Mouse (Mus musculus): ENCODE results near the gene Dand5.

Dand5 gene

DNA sequence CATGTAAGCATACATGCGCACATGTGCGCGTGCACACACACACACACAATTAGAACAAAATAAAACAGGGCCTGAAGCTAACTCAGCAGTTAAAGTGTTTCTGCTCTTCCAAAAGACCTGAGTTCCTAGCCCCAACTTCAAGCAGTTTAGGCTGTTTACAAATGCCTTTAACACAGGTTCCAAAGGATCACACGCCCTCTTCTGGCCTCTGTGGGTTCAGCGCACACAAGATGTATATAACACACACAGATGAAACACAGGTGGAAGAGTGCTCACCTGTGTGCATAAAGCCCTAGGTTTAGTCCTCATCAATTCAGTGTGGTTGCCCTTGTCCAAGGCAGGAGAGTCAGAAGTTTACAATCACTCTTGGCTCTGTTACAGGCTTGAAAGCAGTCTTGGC, 16.6 kb downstream of the Dand5 start:
- in situ Hi-C loops (cut with MseI, MboI), result no loop called here

DNA sequence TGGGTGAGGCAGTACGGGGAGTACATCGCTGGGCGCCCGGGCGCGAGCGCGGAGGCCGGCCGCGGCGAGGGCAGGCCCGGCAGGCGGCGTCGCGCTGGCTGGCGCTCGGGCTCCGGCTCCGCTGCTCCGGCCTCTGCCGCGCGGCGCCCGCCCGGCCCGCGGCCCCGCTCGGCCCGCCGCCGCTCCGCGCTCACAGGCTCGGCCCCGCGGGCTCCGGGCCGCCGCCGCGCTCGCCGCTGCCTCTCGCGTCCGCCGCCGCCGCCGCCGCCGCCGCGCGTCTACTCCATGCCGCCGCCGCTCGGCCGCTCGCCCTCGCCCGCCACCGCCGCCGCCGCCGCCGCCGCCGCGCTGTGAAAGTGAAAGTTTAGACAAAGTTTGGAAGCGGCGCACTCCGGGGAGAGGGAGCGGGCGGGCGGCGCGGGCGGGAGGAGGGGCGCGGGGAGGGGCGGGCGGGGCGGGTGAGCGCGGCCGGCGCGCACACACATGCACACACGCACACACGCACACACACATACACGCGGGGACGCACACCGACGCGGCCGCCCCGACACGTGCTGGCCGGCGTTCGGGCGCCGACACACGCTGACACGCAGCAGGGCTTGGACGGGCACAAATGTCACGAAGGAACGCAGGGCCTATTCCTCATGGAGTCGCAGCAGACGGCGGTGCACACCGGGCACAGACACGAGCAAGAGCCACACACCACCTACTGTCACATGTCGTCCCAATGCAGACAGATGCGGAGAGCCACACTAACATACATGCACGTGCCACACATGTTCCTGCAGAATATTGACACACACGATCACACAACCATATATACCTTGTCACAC, 22.4 kb downstream of the Dand5 start, which contains the start of gene Nfix:
Gene Nfix (minus strand): TSS at position 346 of the 833 bp plus-strand sequence.
- in situ Hi-C loops (cut with MseI, MboI), result no loop called here

DNA sequence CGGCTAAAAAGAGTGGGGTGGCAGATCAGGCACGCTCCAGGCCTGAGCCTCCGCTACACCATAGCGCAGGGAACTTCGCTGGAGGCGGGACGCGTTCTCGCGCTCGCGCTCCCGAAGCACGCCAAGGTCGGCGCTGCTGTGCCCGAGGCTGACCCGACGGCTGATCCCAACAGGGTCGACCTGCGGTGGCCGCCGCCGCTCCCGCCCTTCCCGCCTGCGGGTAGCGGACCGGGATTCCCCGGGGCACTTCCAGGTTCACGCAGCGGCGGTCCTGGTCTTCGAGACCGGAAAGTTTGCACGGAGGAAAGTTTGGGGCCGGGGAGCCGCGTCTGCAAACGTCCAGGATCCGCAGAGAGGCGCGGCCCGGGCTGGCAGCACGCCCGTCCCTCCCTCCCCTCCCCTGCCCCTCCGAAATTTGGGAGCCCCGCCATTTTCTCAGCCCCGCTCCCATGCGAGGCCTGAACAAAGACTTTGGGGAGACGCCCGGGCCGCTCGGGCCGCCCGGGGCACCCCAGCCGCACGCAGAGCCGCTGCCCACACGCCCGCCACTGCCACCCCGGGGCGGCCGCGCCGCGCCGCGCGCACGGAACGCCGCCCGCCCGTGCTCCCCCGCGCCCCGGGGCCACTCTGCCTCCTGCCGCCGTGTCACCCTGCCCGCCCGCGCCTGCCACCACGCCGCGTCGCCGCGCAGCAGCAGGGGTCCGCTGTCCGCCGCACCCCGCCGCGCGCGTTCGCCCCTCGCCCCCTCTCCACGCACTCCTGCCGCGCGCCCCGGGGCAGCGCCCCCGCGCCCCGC, 23.3 kb downstream of the Dand5 start:
- in situ Hi-C loops (cut with MseI, MboI), result no loop called here

DNA sequence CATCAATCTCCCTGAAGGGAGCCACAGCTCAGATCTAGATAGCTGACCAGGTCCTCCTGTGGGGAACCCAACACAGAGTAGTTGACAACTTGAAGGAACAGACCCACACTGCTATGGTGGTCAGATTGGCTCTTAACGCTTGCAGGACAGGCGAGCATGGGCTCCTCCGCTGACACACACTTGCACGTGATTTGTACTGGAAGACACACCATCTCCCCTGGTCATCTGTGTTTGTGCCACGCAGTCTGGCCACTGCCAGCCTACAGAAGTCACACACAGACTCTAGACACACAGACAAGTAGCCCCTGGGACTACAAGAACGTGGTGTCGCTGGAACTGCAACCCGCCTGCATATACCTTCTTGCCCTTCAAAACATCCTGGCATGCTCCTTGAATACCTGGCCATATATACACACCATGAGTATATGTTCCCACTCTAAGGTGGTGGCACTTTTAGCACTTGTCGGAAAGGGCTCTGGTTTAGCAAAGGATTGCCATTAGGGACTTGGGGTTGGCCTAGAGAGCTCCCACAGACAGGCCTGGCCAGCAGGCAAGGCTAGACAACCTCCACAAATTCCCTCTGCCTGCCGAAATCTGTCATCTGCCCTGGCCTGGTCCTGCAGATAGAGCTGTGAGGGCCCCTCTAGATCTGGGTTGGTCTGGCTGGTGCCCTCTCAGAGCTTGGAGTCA, 24.0 kb downstream of the Dand5 start:
- in situ Hi-C loops (cut with MseI, MboI), result no loop called here

DNA sequence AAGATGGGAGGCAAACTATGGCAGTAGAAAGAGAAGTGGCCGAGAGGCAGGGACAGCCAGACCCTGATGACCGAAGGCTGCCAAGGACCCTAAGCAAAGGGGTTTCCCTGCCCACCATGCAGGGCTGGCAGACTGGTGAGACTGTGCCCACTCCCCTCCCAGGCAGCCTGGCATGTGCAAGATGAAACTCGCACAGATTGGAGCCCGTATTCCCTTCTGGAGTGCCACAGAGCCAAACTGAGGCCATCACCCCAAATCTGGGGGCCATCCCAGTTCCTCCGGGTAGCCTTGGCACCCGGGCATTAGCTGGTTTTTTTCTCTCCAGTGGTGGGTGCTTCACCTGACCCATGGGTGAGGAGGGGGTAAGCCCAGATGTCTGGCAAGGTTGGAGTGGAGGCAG, 24.7 kb downstream of the Dand5 start:
- in situ Hi-C loops (cut with MseI, MboI), result no loop called here

DNA sequence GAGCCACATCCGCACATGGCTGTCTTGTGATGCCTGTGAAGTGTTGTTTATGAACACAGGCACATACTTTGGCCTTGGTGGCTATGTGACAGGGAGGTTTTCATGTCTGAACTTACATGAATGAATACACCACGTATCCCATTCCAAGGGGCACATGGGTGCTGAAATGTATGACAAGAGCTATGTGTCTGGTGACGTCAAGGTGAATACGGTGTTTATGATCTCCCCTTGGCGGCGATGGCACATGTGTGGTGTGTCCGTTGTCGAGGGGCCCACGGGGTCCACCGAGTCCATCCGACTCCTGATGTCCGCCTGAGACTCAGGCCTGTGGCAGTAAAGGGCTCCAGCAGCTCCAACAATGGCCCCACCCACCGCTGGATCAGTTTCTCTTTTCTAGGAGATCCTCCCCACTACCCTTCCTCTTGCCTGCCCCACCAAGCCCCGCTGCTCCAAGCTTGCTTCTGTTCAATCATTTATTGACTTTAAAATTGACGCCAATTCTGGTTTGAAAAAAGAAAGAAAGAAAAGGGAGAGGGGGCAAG, 25.3 kb downstream of the Dand5 start:
- in situ Hi-C loops (cut with MseI, MboI), result no loop called here

DNA sequence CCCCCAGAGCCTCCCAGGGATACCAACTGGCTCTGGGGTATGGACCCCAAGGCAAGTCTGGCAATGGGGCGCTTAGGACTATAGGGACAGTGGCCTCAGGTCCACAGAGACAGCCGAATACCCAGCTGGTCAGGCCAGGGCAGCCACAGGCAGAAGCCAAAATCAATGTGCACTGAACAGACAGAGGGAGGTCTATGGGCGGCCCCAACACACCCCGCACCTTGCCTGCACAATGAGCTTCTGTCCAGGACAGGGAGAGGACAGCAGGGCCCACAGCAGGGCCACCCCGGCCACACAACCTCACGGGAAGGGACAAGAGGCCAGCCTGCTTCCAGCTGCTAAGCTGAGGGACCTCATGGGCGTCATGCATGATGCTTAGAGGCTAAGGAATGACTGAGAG, 28.1 kb downstream of the Dand5 start:
- in situ Hi-C loops (cut with MseI, MboI), result no loop called here

DNA sequence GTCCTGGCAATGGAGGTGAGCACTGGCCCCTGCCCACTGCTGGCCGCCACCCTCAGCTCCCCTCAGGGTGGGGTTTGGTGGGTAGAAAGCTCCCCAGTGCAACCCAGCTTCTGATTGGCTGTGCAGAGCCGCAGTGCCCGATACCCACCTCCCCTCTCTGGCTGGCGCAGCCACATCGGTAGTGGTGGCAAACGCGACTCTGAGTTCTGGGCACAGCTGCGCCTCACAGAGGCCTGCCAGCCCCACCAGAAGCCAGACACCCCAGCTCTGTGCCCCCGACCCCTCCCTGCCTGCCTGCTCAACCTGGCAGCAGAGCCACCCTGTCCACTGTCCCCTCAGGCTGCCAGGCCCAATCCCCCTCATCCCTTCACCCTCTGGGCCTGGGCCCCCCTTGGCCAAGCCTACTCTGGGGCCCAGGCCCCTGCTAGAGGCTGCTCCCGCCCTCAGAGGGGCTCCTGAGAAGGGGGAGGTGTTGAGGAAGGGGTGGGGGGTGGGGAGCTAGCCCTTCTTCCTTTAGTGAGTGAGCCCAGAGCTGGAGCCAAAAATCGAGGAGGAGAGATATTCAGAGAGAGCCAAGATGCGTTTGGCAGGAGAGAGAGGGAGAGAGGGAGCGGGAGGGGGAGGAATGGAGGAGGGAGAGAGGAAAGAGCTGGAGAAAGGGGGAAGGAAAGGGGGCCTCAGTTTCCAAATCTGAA, 28.7 kb downstream of the Dand5 start:
- in situ Hi-C loops (cut with MseI, MboI), result no loop called here

DNA sequence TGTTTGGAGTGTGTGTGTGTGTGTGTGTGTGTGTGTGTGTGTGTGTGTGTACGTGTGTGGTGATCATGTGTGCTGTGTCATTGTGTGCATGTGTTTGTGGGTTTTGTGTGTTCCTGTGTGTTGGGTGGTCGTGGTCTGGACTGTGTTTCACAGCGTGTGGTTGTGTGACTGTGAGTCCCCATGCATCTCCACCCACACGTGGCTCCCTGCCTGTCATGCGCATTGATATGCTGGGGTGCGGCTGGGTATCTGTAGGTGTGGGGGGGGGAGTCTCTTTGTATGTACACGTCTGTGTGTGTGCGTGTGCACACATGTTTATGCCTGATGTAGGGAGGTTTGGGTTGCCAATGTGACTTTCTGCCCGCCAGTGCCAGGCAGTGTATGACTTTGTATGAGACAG, 29.5 kb downstream of the Dand5 start:
- in situ Hi-C loops (cut with MseI, MboI), result no loop called here

DNA sequence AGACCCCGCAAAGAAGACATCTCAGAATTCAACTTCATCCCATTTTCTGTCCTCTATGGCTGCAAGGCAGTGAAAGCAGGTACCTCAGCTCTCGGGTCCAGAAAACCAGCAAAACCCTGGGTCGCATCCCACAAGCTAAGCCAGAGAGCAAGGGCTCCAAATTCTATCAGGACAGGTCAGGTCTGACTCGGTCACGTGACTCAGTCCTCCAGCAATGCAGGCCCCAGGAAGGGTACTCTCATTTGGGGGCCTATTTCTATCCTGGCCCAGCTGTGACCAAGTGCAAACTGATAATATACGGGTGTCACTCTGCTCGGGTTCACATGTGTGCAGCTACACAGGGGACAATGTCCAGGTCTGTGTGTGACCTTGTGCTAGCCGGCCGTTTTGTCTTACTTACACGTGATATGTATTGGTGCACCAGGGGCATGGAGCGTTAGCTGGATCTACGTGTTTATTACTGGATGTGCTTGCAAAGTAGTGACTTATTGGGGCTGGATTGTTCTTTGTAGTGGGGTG, 30.1 kb downstream of the Dand5 start:
- in situ Hi-C loops (cut with MseI, MboI), result no loop called here

DNA sequence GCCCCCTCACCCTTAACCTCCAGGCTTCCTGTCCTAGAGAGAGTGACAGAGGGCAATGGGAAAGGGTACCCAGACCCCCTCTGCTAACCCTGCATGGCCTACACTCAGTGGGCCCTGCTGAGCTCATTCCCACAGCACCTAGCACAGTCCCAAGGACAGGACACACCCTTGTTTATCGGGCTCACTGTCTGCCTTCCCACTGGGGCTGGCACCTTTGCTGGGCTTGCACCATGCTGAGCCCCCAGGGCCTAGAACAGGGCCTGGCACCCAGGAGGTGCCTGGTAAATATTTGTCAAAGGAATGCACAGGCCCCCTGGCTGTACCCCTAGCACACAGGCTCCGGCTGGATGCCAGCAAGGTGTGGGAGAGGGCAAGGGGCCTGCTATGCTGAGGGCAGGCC, 32.1 kb downstream of the Dand5 start:
- in situ Hi-C loops (cut with MseI, MboI), result no loop called here

DNA sequence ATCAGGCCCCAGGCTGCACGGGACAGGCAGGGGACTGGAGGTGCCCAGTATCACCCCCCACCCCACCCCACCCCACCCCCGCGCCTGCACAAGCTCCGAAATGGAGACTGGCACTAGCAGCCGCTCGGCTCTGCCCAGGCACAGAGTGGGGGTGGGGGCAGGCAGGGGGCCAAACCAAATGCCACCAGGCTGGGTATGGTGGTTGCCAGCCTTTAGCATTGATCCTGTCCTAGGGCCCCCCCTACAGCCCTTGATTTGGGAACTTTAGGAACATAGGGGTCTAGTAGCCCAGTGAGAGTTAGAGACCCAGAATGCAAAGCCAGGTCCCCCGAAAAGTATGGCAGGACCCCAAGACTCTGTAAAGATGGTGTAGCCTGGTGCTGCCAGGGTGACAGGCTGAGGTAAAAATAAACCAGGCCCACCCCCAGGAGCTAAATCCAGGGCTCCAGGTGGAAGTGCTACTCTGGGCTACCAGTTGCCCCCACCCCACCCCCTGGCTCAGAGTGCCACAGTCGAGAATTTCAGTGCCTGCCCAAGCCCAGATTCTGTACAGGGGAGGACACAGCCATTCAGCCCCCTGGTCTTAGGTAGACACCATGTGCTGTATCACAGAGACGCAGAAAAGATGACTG, 32.7 kb downstream of the Dand5 start:
- in situ Hi-C loops (cut with MseI, MboI), result no loop called here

DNA sequence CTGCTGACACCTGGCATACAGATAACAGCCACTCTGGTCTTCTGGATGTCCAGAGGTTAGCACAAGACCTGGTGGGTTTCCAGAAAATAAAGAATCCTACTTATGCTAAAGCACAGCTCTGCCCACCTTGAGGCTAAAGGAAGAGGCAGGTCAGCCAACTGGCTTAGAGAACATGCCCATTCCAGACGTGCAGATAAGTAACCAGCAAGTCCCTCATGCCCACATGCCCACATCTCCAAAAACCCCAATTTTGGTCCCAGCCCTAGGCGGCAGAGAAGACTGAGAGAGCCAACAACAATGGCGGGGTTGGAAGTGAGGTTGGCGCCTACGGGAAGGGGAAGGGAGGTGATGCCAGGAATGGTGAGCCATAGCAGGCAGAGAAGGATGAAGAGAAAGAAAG, 33.3 kb downstream of the Dand5 start:
- in situ Hi-C loops (cut with MseI, MboI), result no loop called here

DNA sequence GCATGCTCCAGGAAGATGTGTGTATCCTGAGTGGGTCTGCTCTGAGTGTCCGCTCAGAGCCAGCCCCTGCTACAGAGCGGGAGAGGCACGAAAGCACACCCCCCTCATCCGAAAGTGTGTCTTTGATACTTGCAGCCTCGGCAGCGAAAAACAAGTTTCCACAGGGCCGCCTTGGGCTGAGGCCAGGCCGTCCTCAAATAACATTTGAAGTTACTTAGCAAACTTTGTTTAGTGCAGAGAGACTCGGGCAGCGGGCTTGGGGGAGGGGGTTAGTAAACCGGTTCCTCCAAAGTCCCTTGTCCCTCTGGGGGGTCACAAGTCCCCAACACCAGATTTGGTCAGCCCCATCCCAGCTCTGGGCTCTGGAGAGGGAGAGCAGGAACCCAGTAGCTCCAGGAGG, 33.7 kb downstream of the Dand5 start:
- in situ Hi-C loops (cut with MseI, MboI), result no loop called here

DNA sequence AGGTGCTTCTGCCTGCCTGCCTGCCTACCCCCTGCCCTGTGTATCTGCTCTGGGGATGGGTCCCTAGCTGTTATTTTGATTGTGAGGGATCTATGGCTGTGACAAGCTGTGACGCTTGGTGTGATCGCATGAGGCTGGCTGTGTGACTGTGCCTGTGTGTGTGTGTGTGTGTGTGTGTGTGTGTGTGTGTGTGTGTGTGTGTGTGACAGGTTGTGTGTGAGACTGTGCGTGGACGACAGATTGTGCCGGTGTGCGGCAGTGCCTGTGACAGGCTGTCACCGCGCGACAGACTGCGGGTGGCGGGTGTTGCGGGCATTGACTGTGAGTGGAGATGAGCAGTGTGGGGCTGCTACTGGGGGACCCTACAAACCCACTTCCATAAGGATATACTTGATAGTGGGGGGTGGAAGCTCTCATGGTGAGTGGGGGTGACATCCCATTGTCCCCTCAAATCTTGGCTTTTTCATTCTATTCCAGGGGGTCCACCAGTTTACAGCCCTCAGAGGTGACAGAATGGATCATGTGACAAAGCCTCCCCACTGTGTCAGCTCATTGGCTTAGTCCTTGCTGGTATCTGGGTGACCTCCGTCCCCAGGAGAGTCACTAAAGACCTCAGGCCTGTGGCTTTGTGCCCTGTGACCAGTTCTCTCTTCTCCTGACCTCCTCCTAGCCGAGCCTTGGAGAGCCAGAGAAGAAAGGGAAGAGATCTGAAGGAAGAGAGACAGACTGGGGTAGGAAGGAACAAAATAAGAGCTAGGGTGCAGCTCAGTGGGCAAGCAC, 34.9 kb downstream of the Dand5 start:
- in situ Hi-C loops (cut with MseI, MboI), result no loop called here

DNA sequence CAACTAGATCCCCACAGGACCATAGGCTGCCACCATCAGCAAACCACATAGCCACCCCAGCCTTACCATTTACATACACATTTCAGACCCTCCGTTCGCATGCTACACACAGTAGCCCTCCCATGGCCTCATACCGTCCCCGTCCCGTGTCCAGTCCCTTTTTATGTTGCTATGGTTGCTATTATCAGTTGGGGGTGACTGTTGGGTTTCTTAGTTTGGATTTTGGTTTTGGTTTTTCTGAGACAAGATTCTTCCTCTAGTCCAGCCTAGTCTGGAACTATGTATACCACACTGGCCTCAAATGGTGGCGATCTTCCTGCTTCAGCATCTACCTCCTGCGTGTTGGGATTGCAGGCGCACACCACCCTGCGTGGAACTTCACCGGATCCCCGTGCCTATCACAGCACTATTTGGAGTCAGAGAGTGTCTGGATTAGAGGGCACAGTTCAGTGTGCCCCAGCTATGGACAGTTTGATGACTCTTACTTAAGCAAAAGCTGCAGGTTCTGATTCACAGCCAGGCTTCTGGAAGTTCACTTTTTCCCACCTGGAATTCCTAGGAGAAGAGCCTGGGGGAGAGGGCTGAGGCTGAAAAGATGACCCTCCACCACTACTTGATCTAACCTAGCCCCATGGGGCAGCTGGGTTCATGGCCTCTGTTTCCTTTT, 35.7 kb downstream of the Dand5 start:
- in situ Hi-C loops (cut with MseI, MboI), result no loop called here

DNA sequence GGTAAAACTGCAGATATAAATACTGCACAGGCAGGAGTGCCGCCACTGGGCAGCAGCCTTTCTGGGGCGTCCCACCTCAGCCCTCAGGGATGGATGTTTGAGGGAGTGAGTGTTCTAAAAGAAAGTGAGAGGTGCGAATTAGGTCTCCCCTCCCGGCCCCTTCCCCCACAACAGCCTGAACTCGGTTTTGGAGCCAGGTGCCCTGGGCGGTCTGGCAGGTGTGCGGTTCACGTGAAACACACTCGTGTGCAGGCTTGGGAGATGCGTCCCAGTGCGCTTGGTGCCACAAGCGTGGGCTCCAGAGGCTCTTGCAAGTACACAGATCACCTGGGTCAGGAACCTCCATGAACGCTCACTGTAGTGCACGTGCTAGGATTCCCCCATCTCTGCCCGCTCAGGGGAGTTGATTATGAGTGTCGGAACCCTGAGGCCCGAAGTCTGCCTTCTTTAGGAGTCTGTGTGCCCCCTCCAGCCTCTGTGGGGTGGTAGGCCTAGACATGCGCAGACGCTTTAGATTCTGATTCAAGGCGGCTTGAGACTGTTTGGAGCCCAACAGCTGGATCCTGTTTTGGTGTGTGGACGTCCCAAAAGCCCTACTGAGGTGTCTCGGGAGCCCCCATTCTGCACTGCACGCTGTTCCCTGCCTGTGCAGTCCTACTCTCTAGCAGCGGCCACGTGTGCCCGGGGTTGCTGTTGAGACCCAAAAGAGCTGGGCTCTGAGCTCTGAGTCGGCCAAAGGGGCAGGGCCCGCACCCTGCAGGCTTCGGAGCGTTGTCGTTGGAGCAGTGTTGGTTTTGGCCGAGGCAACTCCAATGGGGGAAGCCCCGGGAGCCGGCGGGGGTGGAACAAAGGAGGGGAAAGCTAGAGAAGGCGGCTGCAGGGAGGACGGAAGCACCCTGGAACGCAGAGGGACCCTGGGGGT, 36.6 kb downstream of the Dand5 start:
- in situ Hi-C loops (cut with MseI, MboI), result no loop called here

DNA sequence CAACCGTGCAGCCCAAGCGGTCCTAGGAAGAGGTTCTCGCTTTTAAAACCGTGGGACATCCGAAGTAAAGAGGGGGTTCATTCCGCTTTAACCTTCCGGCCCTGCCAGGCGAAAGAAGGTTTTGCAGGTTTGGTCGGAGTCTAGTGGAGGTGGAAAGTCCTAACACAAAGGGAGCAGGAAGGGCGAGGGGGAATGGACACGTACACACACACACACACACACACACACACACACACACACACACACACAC, 37.2 kb downstream of the Dand5 start:
- in situ Hi-C loops (cut with MseI, MboI), result no loop called here

All from mouse trophoblast stem cell (cell line).